Mouse (Mus musculus) gastrocnemius, postnatal 10 days (tissue): Measurements from ENCODE around the gene Daam1. TPM values are rescaled to one million over a fixed set of nuclear protein-coding genes. Genes with fewer than 3 reads are reported as not detected.

Experiments
- total RNA-seq, 2 experiments: library from RNA; stranded (reverse); gene quantifications; 2 replicates each; pipeline ENCODE4 v1.2.3; 2021

Daam1 gene
- total RNA-seq, 2 experiments from 2014 or later, result 18.2 to 23.6 TPM

Other genes starting within 250 kb of the Daam1 start
- under 1 TPM; 0.47 to 0.90 TPM for gene Gpr135, start 240.0 kb downstream of the Daam1 start, total RNA-seq